Mouse (Mus musculus) C2C12 (cell line): ENCODE data around the gene Ptprn2.

Source experiments
- CEBPB ChIP-seq: IDR thresholded peaks from one replicate; pipeline ENCODE4 v1.6.1; 2011; ENCODE audit warnings: low read depth, mild to moderate bottlenecking, control low read depth, moderate library complexity
- CTCF ChIP-seq: IDR thresholded peaks from one replicate; pipeline ENCODE4 v1.5.1; 2011; ENCODE audit not compliant: control insufficient read depth, insufficient read depth, insufficient read length
- FOSL1 ChIP-seq: IDR thresholded peaks from one replicate; pipeline ENCODE4 v1.8.0; 2011; ENCODE audit warnings: mild to moderate bottlenecking, low read length; ENCODE audit not compliant: poor library complexity, insufficient read depth, severe bottlenecking
- MAX ChIP-seq: IDR thresholded peaks from one replicate; pipeline ENCODE4 v1.6.1; 2011; ENCODE audit warnings: mild to moderate bottlenecking, control low read depth
- MYOD1 ChIP-seq: IDR thresholded peaks from one replicate; pipeline ENCODE4 v1.6.1; 2011; ENCODE audit warnings: low read depth; ENCODE audit not compliant: control insufficient read depth, insufficient read length
- USF1 ChIP-seq: IDR thresholded peaks from one replicate; pipeline ENCODE4 v1.6.1; 2011; ENCODE audit warnings: low read depth, mild to moderate bottlenecking, control low read depth, moderate library complexity

DNA sequence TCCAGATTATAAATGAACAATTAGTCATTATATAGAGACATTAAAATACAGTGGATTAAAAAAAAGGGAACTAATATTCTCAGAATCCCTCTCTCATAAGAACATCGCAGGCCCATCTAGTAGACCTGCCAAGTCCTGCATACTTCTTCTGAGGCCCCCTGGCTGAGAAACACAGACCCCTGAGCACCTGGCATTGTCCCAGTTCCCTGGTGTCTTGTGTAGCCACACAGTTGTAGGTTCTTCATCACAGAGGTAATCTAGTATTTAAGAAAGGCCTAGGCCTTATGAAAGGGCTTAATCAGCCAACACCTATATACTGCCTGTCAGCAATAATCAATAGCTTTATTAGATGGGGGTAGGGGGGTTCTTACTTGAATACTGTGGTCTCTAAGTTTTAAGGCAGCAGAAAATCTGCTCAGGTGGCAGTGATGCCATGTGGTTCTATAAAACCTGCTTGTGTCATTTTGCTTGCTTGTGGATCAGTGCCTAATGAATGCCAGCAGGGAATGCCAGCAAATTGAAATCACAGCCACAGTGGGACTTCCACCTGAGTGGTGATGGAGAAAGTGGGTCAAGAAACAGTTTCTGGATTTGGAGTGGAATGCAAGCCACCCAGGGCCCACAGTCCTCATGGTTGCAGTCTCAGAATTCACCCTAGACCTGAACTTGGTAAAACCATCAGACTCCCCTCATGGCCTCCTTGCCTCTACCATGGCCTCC, 388.5 kb downstream of the Ptprn2 start:
- TF ChIP-seq CTCF, result no peak
- TF ChIP-seq CEBPB, result no peak
- TF ChIP-seq MYOD1, result no peak
- TF ChIP-seq FOSL1, result no peak
- TF ChIP-seq MAX, result no peak
- no peak for TF ChIP-seq USF1
